Mouse (Mus musculus) layer of hippocampus, postnatal 14 days (tissue): ENCODE measurements around the gene Uchl5. TPM values are rescaled to one million over a fixed set of nuclear protein-coding genes. Genes with fewer than 3 reads are reported as not detected.

Experiments
- DNase-seq, 2 experiments: peaks; one replicate each; pipeline ENCODE4 v3.0.0; 2021 to 2022; ENCODE audit warnings: low spot score in 2 of 2, mixed read lengths in 1 of 2
- total RNA-seq, 2 experiments: library from RNA; stranded (reverse); gene quantifications; 2 replicates each; pipeline ENCODE4 v1.2.3; 2021

The Uchl5 gene
- total RNA-seq, 2 experiments from 2014 or later, result 32.4 to 35.3 TPM

GRCm38 (mm10) chr1:143788584-143789227 is 11.6 kb downstream of the Uchl5 start:
- DNase-seq, result no peak

- DNase-seq, result peak in 1 of 2 experiments; percentile 84
These were observed 26.5 kb downstream of the Uchl5 start for GRCm38 (mm10) chr1:143803537-143803936.

- no peak for DNase-seq
These were observed 32.0 kb downstream of the Uchl5 start for GRCm38 (mm10) chr1:143809062-143809461.

- DNase-seq, result peak; percentile 56 to 67
These were observed 36.7 kb downstream of the Uchl5 start for GRCm38 (mm10) chr1:143813676-143814360.

GRCm38 (mm10) chr1:143820096-143820877 is 43.2 kb downstream of the Uchl5 start:
- no peak for DNase-seq

- DNase-seq, result no peak
These were observed 45.6 kb downstream of the Uchl5 start for GRCm38 (mm10) chr1:143822677-143823076.

GRCm38 (mm10) chr1:143830713-143831112 is 53.6 kb downstream of the Uchl5 start:
- no peak for DNase-seq

GRCm38 (mm10) chr1:143836363-143837182 is 59.5 kb downstream of the Uchl5 start:
- no peak for DNase-seq

GRCm38 (mm10) chr1:143837681-143838080 is 60.6 kb downstream of the Uchl5 start:
- no peak for DNase-seq

GRCm38 (mm10) chr1:143838896-143839410 is 61.9 kb downstream of the Uchl5 start:
- DNase-seq, result no peak

GRCm38 (mm10) chr1:143852329-143852728 is 75.3 kb downstream of the Uchl5 start:
- DNase-seq, result no peak

GRCm38 (mm10) chr1:143852779-143853358 is 75.8 kb downstream of the Uchl5 start:
- DNase-seq, result no peak

- no peak for DNase-seq
These were observed 76.6 kb downstream of the Uchl5 start for GRCm38 (mm10) chr1:143853691-143854115.

GRCm38 (mm10) chr1:143855706-143856105 is 78.6 kb downstream of the Uchl5 start:
- no peak for DNase-seq

Other genes with a start within 250 kb of the Uchl5 start
- gene B3galt2, start 136.6 kb upstream of the Uchl5 start, total RNA-seq, result 10 to 100 TPM; 17.2 to 18.6 TPM
- gene Cdc73, start 74.4 kb upstream of the Uchl5 start, total RNA-seq, result 10 to 100 TPM; 52.0 to 55.0 TPM
- 100 to 1,000 TPM; 109 to 112 TPM for gene Glrx2, start 60.9 kb upstream of the Uchl5 start, total RNA-seq
- 10 to 100 TPM; 28.0 to 29.9 TPM for gene Trove2, start 204 bp upstream of the Uchl5 start, total RNA-seq
- gene Rgs2, start 226.9 kb downstream of the Uchl5 start, total RNA-seq, result 10 to 100 TPM; 34.8 to 42.8 TPM